Mouse (Mus musculus): ENCODE measurements at regions not wholly inside any gene's neighbourhood (a gene's known extent, or its start where the extent isn't known, plus 50 kb on each side); places are given as distances from the start of the nearest gene placed in this dataset.

GRCm38 (mm10) chr13:53902831-53903230 lies 152.7 kb downstream of the Drd1 start:
- no peak for ATAC-seq (ENCODE audit: low TSS enrichment)

- ATAC-seq (ENCODE audit: low TSS enrichment) = no peak
Observed at GRCm38 (mm10) chr13:53900406-53901025, 155.0 kb downstream of the Drd1 start.

- ATAC-seq (ENCODE audit: low TSS enrichment) = no peak
Observed at GRCm38 (mm10) chr13:53898351-53898750, 157.2 kb downstream of the Drd1 start.

GRCm38 (mm10) chr13:53897176-53897575 lies 158.3 kb downstream of the Drd1 start:
- ATAC-seq (ENCODE audit: low TSS enrichment) = no peak

- ATAC-seq (ENCODE audit: low TSS enrichment) = no peak
Observed at GRCm38 (mm10) chr13:53888411-53888810, 167.1 kb downstream of the Drd1 start.

- 0 out of 2 replicates have a peak, but pooled peaks have one; percentile 41 for ATAC-seq (ENCODE audit: low TSS enrichment)
Observed at GRCm38 (mm10) chr13:53885756-53886155, 169.7 kb downstream of the Drd1 start.

GRCm38 (mm10) chr13:53883206-53883605 lies 172.3 kb downstream of the Drd1 start:
- peak; percentile 88 for ATAC-seq (ENCODE audit: low TSS enrichment)

- ATAC-seq (ENCODE audit: low TSS enrichment) = no peak
Observed at GRCm38 (mm10) chr13:53880466-53881250, 174.8 kb downstream of the Drd1 start.

- ATAC-seq (ENCODE audit: low TSS enrichment) = no peak
Observed at GRCm38 (mm10) chr13:53875546-53875945, 180.0 kb downstream of the Drd1 start.

- peak; percentile 57 for ATAC-seq (ENCODE audit: low TSS enrichment)
Observed at GRCm38 (mm10) chr13:53865323-53865722, 190.2 kb downstream of the Drd1 start.

- ATAC-seq (ENCODE audit: low TSS enrichment) = no peak; the same call in 1 of the 2 replicates
Observed at GRCm38 (mm10) chr13:53862336-53862735, 193.2 kb downstream of the Drd1 start.

- ATAC-seq (ENCODE audit: low TSS enrichment) = no peak
Observed at GRCm38 (mm10) chr13:53854196-53854595, 201.3 kb downstream of the Drd1 start.

- ATAC-seq (ENCODE audit: low TSS enrichment) = no peak
Observed at GRCm38 (mm10) chr13:53850146-53850545, 205.4 kb downstream of the Drd1 start.

GRCm38 (mm10) chr13:53846221-53846620 lies 209.3 kb downstream of the Drd1 start:
- ATAC-seq (ENCODE audit: low TSS enrichment) = no peak

- no peak for ATAC-seq (ENCODE audit: low TSS enrichment)
Observed at GRCm38 (mm10) chr13:53845786-53846185, 209.7 kb downstream of the Drd1 start.

- no peak for ATAC-seq (ENCODE audit: low TSS enrichment)
Observed at GRCm38 (mm10) chr13:53825957-53826580, 229.4 kb downstream of the Drd1 start.

- ATAC-seq (ENCODE audit: low TSS enrichment) = no peak
Observed at GRCm38 (mm10) chr13:53822061-53822460, 233.4 kb downstream of the Drd1 start.

GRCm38 (mm10) chr13:53815629-53816028 lies 239.9 kb downstream of the Drd1 start:
- no peak for ATAC-seq (ENCODE audit: low TSS enrichment)

GRCm38 (mm10) chr13:53814088-53814487 lies 241.4 kb downstream of the Drd1 start:
- no peak for ATAC-seq (ENCODE audit: low TSS enrichment)

GRCm38 (mm10) chr13:53811862-53812261 lies 243.6 kb downstream of the Drd1 start:
- ATAC-seq (ENCODE audit: low TSS enrichment) = peak; percentile 72; the same call in 1 of the 2 replicates

- ATAC-seq (ENCODE audit: low TSS enrichment) = peak; percentile 81
Observed at GRCm38 (mm10) chr13:53811151-53811550, 244.4 kb downstream of the Drd1 start.

GRCm38 (mm10) chr13:53807791-53808525 lies 247.5 kb downstream of the Drd1 start:
- no peak for ATAC-seq (ENCODE audit: low TSS enrichment)

Data from frontal cortex, adult (tissue).